Mouse (Mus musculus) layer of hippocampus, postnatal 14 days (tissue): ENCODE measurements around the gene Stard13. TPM values are rescaled to one million over a fixed set of nuclear protein-coding genes. Genes with fewer than 3 reads are reported as not detected.

Experiments
- DNase-seq, 2 experiments: peaks; one replicate each; pipeline ENCODE4 v3.0.0; 2021 to 2022; ENCODE audit warnings: low spot score in 2 of 2, mixed read lengths in 1 of 2
- long read RNA-seq, 2 experiments: library from polyadenylated mRNA; stranded (forward); transcript quantifications; one replicate each; pipeline ENCODE4 v2.0.0; 2021
- total RNA-seq, 2 experiments: library from RNA; stranded (reverse); gene quantifications; 2 replicates each; pipeline ENCODE4 v1.2.3; 2021

The Stard13 gene
- 10 to 100 TPM; 13.8 to 17.1 TPM for total RNA-seq
- long read RNA-seq, experiment 1, partial matches to known transcripts = 4 of 6 reads
- long read RNA-seq, experiment 1, other reads (novel, unspliced or antisense) = 2 of 6 reads
- long read RNA-seq, experiment 2, partial matches to known transcripts = 1 of 4 reads
- long read RNA-seq, experiment 2, other reads (novel, unspliced or antisense) = 3 of 4 reads

- DNase-seq = peak in 1 of 2 experiments; percentile 30
Measured at GRCm38 (mm10) chr5:151233400-151234031, at the start of gene Stard13. Stard13 (minus strand) TSS chr5:151233836.

GRCm38 (mm10) chr5:151279531-151279930 is 45.9 kb upstream of the Stard13 start:
- DNase-seq = no peak

- DNase-seq = no peak
Measured at GRCm38 (mm10) chr5:151277927-151278326, 44.3 kb upstream of the Stard13 start.

- DNase-seq = no peak
Measured at GRCm38 (mm10) chr5:151275986-151276385, 42.4 kb upstream of the Stard13 start.

GRCm38 (mm10) chr5:151274265-151274664 is 40.6 kb upstream of the Stard13 start:
- DNase-seq = no peak

- no peak for DNase-seq
Measured at GRCm38 (mm10) chr5:151270815-151271214, 37.2 kb upstream of the Stard13 start.

- no peak for DNase-seq
Measured at GRCm38 (mm10) chr5:151266896-151267634, 33.4 kb upstream of the Stard13 start.

GRCm38 (mm10) chr5:151261558-151261957 is 27.9 kb upstream of the Stard13 start:
- DNase-seq = no peak

- DNase-seq = no peak
Measured at GRCm38 (mm10) chr5:151252213-151252612, 18.6 kb upstream of the Stard13 start.

GRCm38 (mm10) chr5:151251656-151252055 is 18.0 kb upstream of the Stard13 start:
- DNase-seq = no peak

GRCm38 (mm10) chr5:151248671-151249620 is 15.3 kb upstream of the Stard13 start:
- DNase-seq = no peak

GRCm38 (mm10) chr5:151248084-151248483 is 14.4 kb upstream of the Stard13 start:
- DNase-seq = no peak

- DNase-seq = no peak
Measured at GRCm38 (mm10) chr5:151247115-151247875, 13.7 kb upstream of the Stard13 start.

GRCm38 (mm10) chr5:151246287-151246686 is 12.7 kb upstream of the Stard13 start:
- no peak for DNase-seq

GRCm38 (mm10) chr5:151245571-151245970 is 11.9 kb upstream of the Stard13 start:
- DNase-seq = no peak

GRCm38 (mm10) chr5:151238730-151239129 is 5.1 kb upstream of the Stard13 start:
- DNase-seq = no peak

- no peak for DNase-seq
Measured at GRCm38 (mm10) chr5:151236411-151236810, 2.8 kb upstream of the Stard13 start.

GRCm38 (mm10) chr5:151232576-151233299 is 898 bp downstream of the Stard13 start:
- no peak for DNase-seq

- no peak for DNase-seq
Measured at GRCm38 (mm10) chr5:151231861-151232260, 1.8 kb downstream of the Stard13 start.

GRCm38 (mm10) chr5:151231411-151231810 is 2.2 kb downstream of the Stard13 start:
- peak in 1 of 2 experiments; percentile 43 for DNase-seq
